19 mouse cellular contexts compared by ENCODE assay signal in the genomic region with DNA sequence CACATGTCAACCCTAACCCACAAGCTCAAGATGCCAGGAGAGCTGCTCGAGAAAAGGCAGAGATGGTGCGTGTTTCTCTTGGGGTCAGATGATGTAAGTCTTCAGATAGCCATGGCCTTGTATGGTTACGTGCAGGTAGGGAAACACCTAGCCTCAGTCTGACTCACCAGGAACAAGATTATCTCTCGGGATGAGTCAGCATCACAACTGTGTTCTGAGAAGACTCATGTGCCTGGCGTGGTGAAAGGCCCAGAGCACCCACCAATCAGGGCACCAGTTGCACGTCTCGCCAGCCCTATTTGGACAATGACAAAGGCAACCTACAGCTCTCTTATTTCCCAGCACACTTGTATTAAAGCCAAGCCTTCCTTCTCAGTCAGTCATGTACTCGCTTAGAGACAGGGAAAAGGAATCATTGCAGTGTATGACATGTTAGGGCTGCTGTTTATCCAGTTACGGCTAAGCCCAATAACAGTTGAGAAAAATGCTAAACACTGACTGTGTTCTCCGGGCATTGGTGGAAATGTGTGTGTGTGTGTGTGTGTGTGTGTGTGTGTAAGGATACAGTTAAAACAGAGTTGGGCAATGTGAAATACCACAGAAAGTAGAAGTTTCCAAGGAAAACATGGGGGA.
DNase-seq lines count a peak whose midpoint lies in the region; ATAC-seq and TF ChIP-seq lines count a peak whose summit lies in the region.
"Had no signal": no experiment of that assay in that cellular context is flagged by ENCODE, and none has a peak within 500 bp of the region (broad histone marks: within the 10 kb centered on the region; RNA-seq: fewer than 3 reads in every experiment).

No protein-coding gene starts in this region.

- TF ChIP-seq CTCF in stomach, postnatal 0 days (IDR thresholded peaks at IDR 0.05; ENCODE audit: low read depth): no peak

- no peak for TF ChIP-seq EP300 in stomach, postnatal 0 days (optimal IDR thresholded peaks at IDR 0.05)

- no peak for ATAC-seq in intestine, embryonic 14.5 days (replicated peaks; ENCODE audit: low FRiP score, low TSS enrichment, low read depth)
- no peak for ATAC-seq in intestine, embryonic 16.5 days
- peak; percentile 88 for ATAC-seq in stomach, postnatal 0 days (ENCODE audit: low FRiP score, low TSS enrichment)
- ATAC-seq: forebrain, embryonic 14.5 days; midbrain, embryonic 13.5 days had no signal

- no peaks in the 10 kb centered on the region for H3K27me3 ChIP-seq in intestine, embryonic 14.5 days (replicated peaks; ENCODE audit: control insufficient read depth, insufficient read depth, low read length)
- no peaks in the 10 kb centered on the region for H3K27me3 ChIP-seq in intestine, embryonic 16.5 days (replicated peaks; ENCODE audit: control insufficient read depth, insufficient read depth, low read length)
- no peaks in the 10 kb centered on the region for H3K27me3 ChIP-seq in stomach, postnatal 0 days (ENCODE audit: control insufficient read depth, insufficient read depth, low read length)
- H3K27me3 ChIP-seq: hindbrain, embryonic 13.5 days; liver, embryonic 15.5 days; midbrain, embryonic 13.5 days had no signal

- no peaks in the 10 kb centered on the region for H3K4me1 ChIP-seq in intestine, embryonic 14.5 days (replicated peaks; ENCODE audit: control insufficient read depth, insufficient read depth, low read length)
- H3K4me1 ChIP-seq in intestine, embryonic 16.5 days (ENCODE audit: control insufficient read depth, insufficient read depth, low read length): peaks cover 3% of the 10 kb centered on the region; the same call in 1 of the 2 replicates
- H3K4me1 ChIP-seq in stomach, postnatal 0 days (replicated peaks; ENCODE audit: control insufficient read depth, insufficient read depth): no peaks in the 10 kb centered on the region
- H3K4me1 ChIP-seq: hindbrain, embryonic 13.5 days; liver, embryonic 15.5 days; midbrain, embryonic 13.5 days had no signal

- no peaks in the 10 kb centered on the region for H3K9me3 ChIP-seq in intestine, embryonic 14.5 days (ENCODE audit: control insufficient read depth, low read length)
- no peaks in the 10 kb centered on the region for H3K9me3 ChIP-seq in intestine, embryonic 16.5 days (ENCODE audit: control insufficient read depth, low read length)
- H3K9me3 ChIP-seq in stomach, postnatal 0 days (ENCODE audit: control insufficient read depth, low read length): no peaks in the 10 kb centered on the region
- H3K9me3 ChIP-seq: hindbrain, embryonic 13.5 days; liver, embryonic 15.5 days; midbrain, embryonic 13.5 days had no signal

- no peak overlapping the region for H3K27ac ChIP-seq in intestine, embryonic 14.5 days (ENCODE audit: low read depth)
- H3K27ac ChIP-seq in intestine, embryonic 16.5 days (ENCODE audit: low read length): no peak overlapping the region
- H3K27ac ChIP-seq in stomach, postnatal 0 days (replicated peaks): no peak overlapping the region
- H3K27ac ChIP-seq: hindbrain, embryonic 13.5 days; liver, embryonic 15.5 days; midbrain, embryonic 13.5 days had no signal

- 73% methylated on average over 10 of the region's 10 CpGs for WGBS in intestine, embryonic 14.5 days
- WGBS in intestine, embryonic 16.5 days: 74% methylated on average over 10 of the region's 10 CpGs
- 55% methylated on average over 10 of the region's 10 CpGs for WGBS in stomach, postnatal 0 days

- no peak overlapping the region for H3K9ac ChIP-seq in intestine, embryonic 14.5 days (ENCODE audit: low read length)
- H3K9ac ChIP-seq in intestine, embryonic 16.5 days (ENCODE audit: low read depth, low read length): no peak overlapping the region
- no peak overlapping the region for H3K9ac ChIP-seq in stomach, postnatal 0 days (ENCODE audit: low read length)
- H3K9ac ChIP-seq: hindbrain, embryonic 13.5 days; liver, embryonic 15.5 days; midbrain, embryonic 13.5 days had no signal

- no peaks in the 10 kb centered on the region for H3K36me3 ChIP-seq in intestine, embryonic 14.5 days (ENCODE audit: control insufficient read depth, insufficient read depth, low read length)
- H3K36me3 ChIP-seq in intestine, embryonic 16.5 days (ENCODE audit: control insufficient read depth, insufficient read depth, low read length): no peaks in the 10 kb centered on the region
- H3K36me3 ChIP-seq in stomach, postnatal 0 days (ENCODE audit: control insufficient read depth, insufficient read depth, low read length): no peaks in the 10 kb centered on the region
- H3K36me3 ChIP-seq: hindbrain, embryonic 13.5 days; liver, embryonic 15.5 days; midbrain, embryonic 13.5 days had no signal

- DNase-seq in intestine, embryonic 14.5 days (ENCODE audit: low spot score): peak; percentile 40
- DNase-seq in urinary bladder, adult 18-20 months (ENCODE audit: low spot score in 2 of 2): peak; percentile 12 to 49
- DNase-seq in urinary bladder, postnatal 4 days (ENCODE audit: low spot score in 2 of 2): no peak
- DNase-seq in fat pad, adult 2 months (ENCODE audit: extremely low read depth, low read depth, low spot score): peak; percentile 34
- DNase-seq in stomach, postnatal 0 days (ENCODE audit: low spot score): peak; percentile 67
- no peak for DNase-seq in spleen, postnatal 10 days (ENCODE audit: low spot score in 2 of 2)
- no peak for DNase-seq in gastrocnemius, postnatal 10 days
- DNase-seq: adrenal gland, postnatal 14 days; B cell, adult 2 months; cerebellum, adult 8-10 months; heart, adult 18-20 months; heart, postnatal 10 days; kidney, postnatal 10 days; thymus, adult 18-20 months had no signal

- H3K4me3 ChIP-seq in intestine, embryonic 14.5 days (ENCODE audit: low read depth, low read length): no peak overlapping the region
- H3K4me3 ChIP-seq in intestine, embryonic 16.5 days (ENCODE audit: low read length): no peak overlapping the region
- no peak overlapping the region for H3K4me3 ChIP-seq in stomach, postnatal 0 days (ENCODE audit: low read depth, low read length)
- H3K4me3 ChIP-seq: hindbrain, embryonic 13.5 days; liver, embryonic 15.5 days; midbrain, embryonic 13.5 days had no signal

- no peak overlapping the region for H3K4me2 ChIP-seq in intestine, embryonic 14.5 days (ENCODE audit: low read length)
- H3K4me2 ChIP-seq in intestine, embryonic 16.5 days (ENCODE audit: low read depth, low read length): no peak overlapping the region
- H3K4me2 ChIP-seq in stomach, postnatal 0 days (replicated peaks; ENCODE audit: low read depth): no peak overlapping the region
- H3K4me2 ChIP-seq: hindbrain, embryonic 13.5 days; liver, embryonic 15.5 days; midbrain, embryonic 13.5 days had no signal

Comparison
In these comparisons a context has a peak if more than half of its experiments do, and no peak if none do; other contexts are left out.
1. DNase-seq: peak in intestine, embryonic 14.5 days (single experiment), urinary bladder, adult 18-20 months (2 of 2), fat pad, adult 2 months (single experiment) and stomach, postnatal 0 days (single experiment); none in urinary bladder, postnatal 4 days (0 of 2), spleen, postnatal 10 days (0 of 2) and gastrocnemius, postnatal 10 days (single experiment).